Mouse (Mus musculus) megakaryocyte, embryonic 14.5 days (primary cell): ENCODE data around the gene Vps45.

Source experiments
- FLI1 ChIP-seq: IDR thresholded peaks from 2 replicates; pipeline ENCODE4 v1.6.1; 2012; ENCODE audit warnings: low read length, inconsistent platforms, mixed read lengths
- GATA1 ChIP-seq: IDR thresholded peaks from 3 replicates; pipeline ENCODE4 v1.6.1; 2012; ENCODE audit warnings: mixed read lengths, low read length, inconsistent platforms, borderline replicate concordance

DNA sequence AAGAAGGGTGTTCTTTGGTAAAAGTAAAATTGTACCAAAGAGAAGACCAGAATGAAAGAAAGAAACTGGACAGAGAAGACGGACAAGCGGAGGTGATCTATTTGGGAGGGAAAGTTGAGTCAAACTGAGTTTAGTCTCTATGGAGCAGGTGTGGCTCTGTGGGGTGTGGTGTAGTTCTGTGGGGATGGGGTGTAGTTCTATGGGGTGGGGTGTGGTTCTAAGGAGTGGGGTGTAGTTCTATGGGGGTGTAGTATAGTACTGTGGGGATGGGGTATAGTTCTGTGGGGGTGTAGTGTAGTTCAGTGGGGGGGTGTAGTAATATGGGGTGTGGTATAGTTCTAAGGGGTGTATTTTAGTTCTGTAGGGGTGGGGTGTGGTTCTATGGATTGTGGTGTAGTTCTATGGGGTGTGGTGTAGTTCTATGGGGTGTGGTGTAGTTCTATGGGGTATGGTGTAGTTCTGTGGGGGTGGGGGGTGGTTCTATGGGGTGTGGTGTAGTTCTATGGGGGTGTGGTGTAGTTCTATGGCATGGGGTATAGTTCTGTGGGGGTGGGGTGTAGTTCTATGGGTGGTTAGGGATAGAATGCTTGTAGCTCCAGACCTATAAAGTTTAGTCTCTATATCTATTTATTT is 41.9 kb downstream of the Vps45 start:
- TF ChIP-seq GATA1 (no peak), FLI1 (no peak)
